ENCODE assay signal across 9 mouse cellular contexts in the genomic region with DNA sequence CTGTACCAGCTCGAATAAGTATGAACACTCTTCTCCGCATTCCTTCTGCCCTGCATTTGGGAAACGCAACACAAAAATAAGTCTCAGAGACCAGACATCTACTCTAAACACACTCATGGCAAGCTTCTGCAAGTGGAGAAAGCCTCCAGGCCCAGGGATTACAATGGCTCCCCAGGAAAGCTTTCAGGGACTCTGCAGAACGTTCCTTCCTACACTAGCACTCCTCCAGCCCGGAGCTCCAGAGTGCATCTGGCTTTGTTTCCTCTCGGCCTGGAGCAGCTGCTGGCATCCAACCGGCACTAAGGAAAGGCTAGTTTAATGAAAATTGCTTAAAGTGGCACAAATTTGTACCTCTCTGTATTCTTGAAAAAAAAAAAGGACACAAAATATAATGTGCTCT. TPM values are rescaled to one million over a fixed set of nuclear protein-coding genes. Genes with fewer than 3 reads are reported as not detected.
DNase-seq lines count a peak whose midpoint lies in the region; ATAC-seq lines count a peak whose summit lies in the region.
"Had no signal": no experiment of that assay in that cellular context is flagged by ENCODE, and none has a peak within 500 bp of the region (broad histone marks: within the 10 kb centered on the region; RNA-seq: fewer than 3 reads in every experiment).

No protein-coding gene starts in this region.

- no peaks in the 10 kb centered on the region for H3K27me3 ChIP-seq in heart, embryonic 12.5 days (replicated peaks)
- H3K27me3 ChIP-seq in limb, embryonic 11.5 days (ENCODE audit: control insufficient read depth, insufficient read depth, low read length), result no peaks in the 10 kb centered on the region

- peak overlapping the region; percentile 55; the same call in 1 of the 2 replicates for H3K9ac ChIP-seq in heart, embryonic 12.5 days
- 0 out of 2 replicates have a peak overlapping the region, but pooled peaks have one; percentile 30 for H3K9ac ChIP-seq in limb, embryonic 11.5 days (ENCODE audit: low read length)

- no peak for ATAC-seq in heart, embryonic 12.5 days (ENCODE audit: insufficient number of reproducible peaks, low FRiP score)
- ATAC-seq in limb, embryonic 11.5 days (ENCODE audit: insufficient number of reproducible peaks, low FRiP score, low TSS enrichment, low read depth), result no peak
- no peak for ATAC-seq in erythroid progenitor cell, adult 5-6 weeks (replicated peaks; ENCODE audit: low FRiP score, poor library complexity, severe bottlenecking)

- H3K4me2 ChIP-seq in heart, embryonic 12.5 days, result peak overlapping the region; percentile 29
- H3K4me2 ChIP-seq in limb, embryonic 11.5 days (ENCODE audit: low read depth, severe bottlenecking), result 0 out of 2 replicates have a peak overlapping the region, but pooled peaks have one; percentile 8

- WGBS in heart, embryonic 12.5 days, result 38% methylated on average over 7 of the region's 7 CpGs
- WGBS in limb, embryonic 11.5 days, result 64% methylated on average over 7 of the region's 7 CpGs

- H3K36me3 ChIP-seq in heart, embryonic 12.5 days, result peaks cover 19% of the 10 kb centered on the region
- peaks cover 5% of the 10 kb centered on the region; the same call in 1 of the 2 replicates for H3K36me3 ChIP-seq in limb, embryonic 11.5 days (ENCODE audit: control insufficient read depth, insufficient read depth, low read length)

- H3K4me3 ChIP-seq in heart, embryonic 12.5 days, result no peak overlapping the region
- H3K4me3 ChIP-seq in limb, embryonic 11.5 days (ENCODE audit: low read depth, low read length), result no peak overlapping the region

- DNase-seq in gastrocnemius, postnatal 14 days, result peak; percentile 20
- DNase-seq in gastrocnemius, postnatal 10 days, result no peak
- peak; percentile 55 for DNase-seq in R1 (ENCODE audit: low read depth, low spot score)
- DNase-seq in limb, embryonic 11.5 days (ENCODE audit: low spot score), result no peak
- DNase-seq in ovary, adult 18-20 months (ENCODE audit: low spot score), result no peak
- DNase-seq in ovary, postnatal 36 days (ENCODE audit: low spot score), result no peak
- DNase-seq: gastrocnemius, postnatal 36 days had no signal

- no peaks in the 10 kb centered on the region for H3K9me3 ChIP-seq in heart, embryonic 12.5 days (replicated peaks)
- H3K9me3 ChIP-seq in limb, embryonic 11.5 days (ENCODE audit: control insufficient read depth, low read length), result no peaks in the 10 kb centered on the region

- H3K4me1 ChIP-seq in heart, embryonic 12.5 days (replicated peaks), result peaks cover 74% of the 10 kb centered on the region
- peaks cover 10% of the 10 kb centered on the region for H3K4me1 ChIP-seq in limb, embryonic 11.5 days (ENCODE audit: control insufficient read depth, insufficient read depth, low read length)

- intact Hi-C loops in gastrocnemius, postnatal 14 days (cut with DNase I; ENCODE audit: low total_unique reads), result no loop called here

- H3K27ac ChIP-seq in heart, embryonic 12.5 days (ENCODE audit: poor library complexity, severe bottlenecking), result peak overlapping the region; percentile 66
- peak overlapping the region; percentile 39; the same call in 1 of the 2 replicates for H3K27ac ChIP-seq in limb, embryonic 11.5 days (replicated peaks; ENCODE audit: low read depth, low read length)

RNA-seq across cellular contexts. Expression of gene Clic4, which starts 14.1 kb away (rescaled TPM):
- 10 to 100 TPM; 41.0 to 50.9 TPM for total RNA-seq in gastrocnemius, postnatal 14 days (2021)
- total RNA-seq in gastrocnemius, postnatal 10 days (2021), result 10 to 100 TPM; 56.8 to 69.7 TPM
- 291 and 300 TPM in 2 replicates for polyA plus RNA-seq in heart, embryonic 12.5 days (2016; fragmentation: Nextera tagmentation; extraction: Ambion mirVana)
- 141 and 161 TPM in 2 replicates for polyA plus RNA-seq in limb, embryonic 11.5 days (2014; fragmentation: Nextera tagmentation; extraction: Ambion mirVana)
- total RNA-seq in erythroid progenitor cell, adult 5-6 weeks (2015; ENCODE audit: low replicate concordance), result 121 and 125 TPM in 2 replicates
- total RNA-seq in erythroid progenitor cell, adult 5-6 weeks (2017; ENCODE audit: low replicate concordance), result 139 and 144 TPM in 2 replicates

Comparison
In these comparisons a context has a peak if more than half of its experiments do, and no peak if none do; other contexts are left out.
1. DNase-seq: peak in gastrocnemius, postnatal 14 days (single experiment) and R1 (single experiment); none in gastrocnemius, postnatal 10 days (single experiment), limb, embryonic 11.5 days (single experiment), ovary, adult 18-20 months (single experiment) and ovary, postnatal 36 days (single experiment).